Mouse (Mus musculus) hindbrain, embryonic 15.5 days (tissue): ENCODE results near the gene Il1f6. TPM values are rescaled to one million over a fixed set of nuclear protein-coding genes. Genes with fewer than 3 reads are reported as not detected.
A peak's percentile ranks its signal among the peaks of the same experiment; 100 is the strongest.
"Not testable (repeated sequence)": the region's sequence is repeated elsewhere in the genome, so short reads cannot be mapped to it uniquely, and the experiment has no call there.

Source experiments
- ATAC-seq: fragments of 200-750 bp; cut with Nextera tagmentation; 2 replicates; pipeline ENCODE4 v1.8.0; 2017; ENCODE audit warnings: low read depth, moderate number of reproducible peaks, moderate TSS enrichment; ENCODE audit not compliant: low FRiP score
- H3K27ac ChIP-seq: fragments of 300-500 bp; sonication (generic); replicated peaks from 2 replicates; pipeline ENCODE4 v1.5.1; 2015; ENCODE audit warnings: mild to moderate bottlenecking, inconsistent platforms
- H3K27me3 ChIP-seq: fragments of 300-500 bp; sonication (generic); 2 replicates; pipeline ENCODE4 v1.6.1; 2015; ENCODE audit warnings: control low read depth, inconsistent platforms
- H3K36me3 ChIP-seq: fragments of 300-500 bp; sonication (generic); 2 replicates; pipeline ENCODE4 v1.6.1; 2015; ENCODE audit warnings: control low read depth, inconsistent platforms
- H3K4me1 ChIP-seq: fragments of 300-500 bp; sonication (generic); replicated peaks from 2 replicates; pipeline ENCODE4 v1.6.1; 2015; ENCODE audit warnings: control low read depth, inconsistent platforms
- H3K4me2 ChIP-seq: fragments of 300-500 bp; sonication (generic); 2 replicates; pipeline ENCODE4 v1.6.1; 2015; ENCODE audit warnings: moderate library complexity, mild to moderate bottlenecking, inconsistent platforms
- H3K4me3 ChIP-seq: fragments of 300-500 bp; sonication (generic); 2 replicates; pipeline ENCODE4 v1.5.1; 2015; ENCODE audit warnings: mild to moderate bottlenecking, inconsistent platforms
- H3K9ac ChIP-seq: fragments of 300-500 bp; sonication (generic); 2 replicates; pipeline ENCODE4 v1.6.1; 2015; ENCODE audit warnings: inconsistent platforms
- H3K9me3 ChIP-seq: fragments of 300-500 bp; sonication (generic); 2 replicates; pipeline ENCODE4 v1.6.1; 2016; ENCODE audit warnings: control low read depth, inconsistent platforms
- WGBS: fragments of 180-500 bp; shearing (Covaris S2); methylation state at CpG from one replicate; pipeline ENCODE4 v1.1.7; 2015; 5-methylcytosine and 5-hydroxymethylcytosine counted together
- polyA plus RNA-seq: library from polyadenylated mRNA; unstranded; fragments of >200 nt; fragmentation: Nextera tagmentation; extraction: Ambion mirVana; gene quantifications from 2 replicates; pipeline ENCODE4 v1.2.1, GENCODE M21; 2015

The Il1f6 gene
- polyA plus RNA-seq, result not detected in 2 replicates

DNA sequence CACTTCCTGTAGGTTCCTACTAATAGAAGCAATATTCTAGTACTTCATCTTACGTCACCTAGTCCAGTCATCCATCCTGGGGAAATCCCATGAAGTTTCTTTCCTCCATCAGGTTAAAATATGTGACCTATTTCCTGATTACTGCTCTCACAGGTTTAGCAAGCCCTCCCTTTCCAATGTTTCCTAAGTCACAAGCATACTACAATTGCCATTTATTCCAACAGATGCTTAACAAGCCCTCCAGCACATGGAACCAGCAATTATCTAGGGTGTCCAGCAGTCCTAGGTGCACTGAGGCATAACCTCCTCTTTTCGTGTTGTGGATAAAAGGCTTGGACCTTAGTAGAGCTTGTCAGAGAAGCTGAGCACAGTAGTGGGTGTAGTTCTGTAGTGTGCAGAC is at the start of gene Il1f6:
Gene Il1f6 (plus strand): TSS at position 301 of the 400 bp plus-strand sequence.
- Histone ChIP-seq H3K36me3 (no peaks in the 10 kb centered on the region), H3K9ac (no peak within 1 kb of the TSS)
- ATAC-seq, result no peak

DNA sequence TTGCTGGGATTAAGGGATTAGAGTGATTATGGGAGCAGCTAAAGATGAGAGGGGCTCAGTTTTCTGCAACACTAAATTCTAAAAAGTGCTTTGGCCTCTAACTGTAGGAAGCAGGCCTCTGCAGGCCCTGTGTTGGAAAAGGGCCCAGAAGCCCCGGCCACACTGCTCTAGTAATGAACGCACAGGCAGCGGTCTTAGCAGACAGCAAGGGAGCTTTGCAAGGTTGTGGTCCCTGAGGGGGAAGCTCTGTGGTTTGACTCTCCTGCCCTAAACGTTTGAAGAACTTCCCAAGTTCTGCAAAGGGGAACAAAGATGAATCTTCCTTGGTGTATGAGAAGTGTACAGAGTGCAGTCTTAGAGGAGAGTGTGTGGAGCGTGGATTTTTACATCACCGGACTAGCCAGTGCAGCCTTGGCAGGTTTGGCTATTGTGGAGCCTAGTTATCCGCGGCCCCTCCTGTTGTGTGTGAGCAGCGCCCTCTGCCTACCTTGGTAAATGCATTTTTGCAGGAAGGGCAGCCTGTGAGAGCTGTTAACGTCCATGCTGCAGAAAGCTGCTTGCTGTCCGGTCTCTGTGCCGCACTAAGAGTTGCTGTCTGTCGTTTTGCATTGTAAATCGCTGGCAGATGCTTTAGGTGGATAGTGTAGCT is 33.4 kb upstream of the Il1f6 start:
- peak; percentile 93 for ATAC-seq
- not testable (repeated sequence) for H3K27ac ChIP-seq, H3K4me3 ChIP-seq, H3K36me3 ChIP-seq, H3K9me3 ChIP-seq, H3K27me3 ChIP-seq, H3K4me1 ChIP-seq
- peak overlapping the region; percentile 35 for H3K4me2 ChIP-seq
- peak overlapping the region; percentile 14; the same call in 1 of the 2 replicates for H3K9ac ChIP-seq
- 12% methylated on average over 14 of the region's 14 CpGs for WGBS

More for the DNA sequence above, at the start of gene Il1f6:
- H3K4me2 ChIP-seq, result no peak within 1 kb of the TSS
- H3K27me3 ChIP-seq, result no peaks in the 10 kb centered on the region
- H3K4me1 ChIP-seq, result no peaks in the 10 kb centered on the region
- no peak within 1 kb of the TSS for H3K4me3 ChIP-seq
- H3K9me3 ChIP-seq, result no peaks in the 10 kb centered on the region
- H3K27ac ChIP-seq, result no peak within 1 kb of the TSS
- WGBS, result 88% methylated on average over 2 of the region's 2 CpGs

DNA sequence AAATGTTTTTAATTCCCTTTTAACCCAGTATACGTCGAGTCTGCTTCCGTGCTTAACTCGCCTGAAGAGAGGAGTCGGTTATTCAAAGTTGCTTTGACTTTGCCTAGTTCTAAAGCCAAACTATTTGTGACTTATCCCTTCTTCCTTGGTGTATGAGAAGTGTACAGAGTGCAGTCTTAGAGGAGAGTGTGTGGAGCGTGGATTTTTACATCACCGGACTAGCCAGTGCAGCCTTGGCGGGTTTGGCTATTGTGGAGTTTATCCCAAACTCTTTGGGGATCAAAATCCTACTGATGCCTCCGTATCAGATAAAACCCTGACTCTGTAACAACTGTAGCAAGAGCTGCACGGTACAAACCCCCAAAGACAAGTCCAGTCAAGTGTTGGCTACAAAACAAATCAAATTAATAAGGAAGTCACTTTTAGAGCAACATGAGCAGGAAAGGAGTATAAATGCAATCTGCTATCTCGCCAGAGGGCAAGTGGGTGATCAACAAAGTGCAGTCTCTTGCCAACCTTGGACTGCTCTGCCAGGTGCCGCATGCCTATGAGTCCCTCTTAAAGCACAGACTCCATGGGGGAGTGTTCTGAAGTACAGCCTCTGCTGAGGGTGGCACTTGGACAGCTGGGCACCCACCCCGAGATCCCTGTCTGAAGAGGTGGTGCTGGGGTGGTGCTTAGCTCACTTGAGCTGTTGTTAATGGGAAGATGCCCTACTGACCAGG is 32.6 kb upstream of the Il1f6 start:
- not testable (repeated sequence) for H3K4me3 ChIP-seq, H3K27me3 ChIP-seq, H3K9me3 ChIP-seq, H3K4me1 ChIP-seq, H3K36me3 ChIP-seq, H3K9ac ChIP-seq, H3K27ac ChIP-seq
- 69% methylated on average over 13 of the region's 13 CpGs for WGBS
- H3K4me2 ChIP-seq, result peak overlapping the region; percentile 35
- peak; percentile 59; the same call in 1 of the 2 replicates for ATAC-seq

DNA sequence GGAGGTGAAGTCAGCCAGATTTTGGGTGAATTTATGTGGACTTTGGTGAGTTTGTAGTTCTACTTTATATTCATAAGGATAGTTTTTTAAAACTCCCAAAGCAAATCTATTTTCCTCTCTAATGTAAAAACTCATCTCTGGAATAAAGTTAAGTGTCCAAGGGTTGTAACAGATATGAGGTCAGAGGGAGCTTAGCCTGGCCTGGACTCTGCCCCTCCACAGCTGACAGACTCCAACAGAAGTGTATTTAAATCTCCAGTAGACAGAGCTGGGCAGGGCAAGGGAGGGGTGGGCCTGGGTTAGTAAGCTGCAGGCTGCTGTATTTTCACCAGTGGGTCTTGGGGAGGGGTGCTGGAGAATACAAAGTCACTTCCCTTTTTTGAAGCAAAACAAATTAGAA is 31.1 kb upstream of the Il1f6 start:
- ATAC-seq, H3K27me3 ChIP-seq, H3K4me3 ChIP-seq, H3K4me1 ChIP-seq, H3K27ac ChIP-seq, H3K9ac ChIP-seq, H3K36me3 ChIP-seq, H3K9me3 ChIP-seq, H3K4me2 ChIP-seq: not testable (repeated sequence)

DNA sequence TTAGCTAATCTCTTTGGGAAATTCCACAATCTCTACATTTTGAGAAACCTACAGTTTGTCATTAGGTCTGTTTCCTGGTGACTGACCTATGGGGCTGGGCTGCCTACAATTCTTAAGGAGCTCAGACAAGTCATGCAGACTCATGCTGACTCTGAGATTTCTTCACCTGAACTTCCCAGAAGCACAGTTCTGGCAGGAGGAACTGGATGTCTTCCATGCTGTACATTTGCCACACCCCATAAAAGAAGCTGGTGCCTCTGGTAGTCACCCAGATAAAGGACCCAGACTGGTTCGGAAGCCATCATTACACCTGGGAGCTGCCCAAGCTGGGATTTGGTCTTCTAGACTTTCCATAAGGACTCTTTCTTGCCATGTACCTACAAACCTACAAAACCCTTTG is 29.0 kb upstream of the Il1f6 start, which contains the start of gene Il1f9:
Gene Il1f9 (plus strand): TSS at position 301 of the 400 bp plus-strand sequence.
- Histone ChIP-seq H3K27ac (no peak within 1 kb of the TSS), H3K4me1 (no peaks in the 10 kb centered on the region), H3K27me3 (no peaks in the 10 kb centered on the region), H3K9ac (no peak within 1 kb of the TSS), H3K4me3 (no peak within 1 kb of the TSS), H3K9me3 (no peaks in the 10 kb centered on the region), H3K36me3 (no peaks in the 10 kb centered on the region), H3K4me2 (no peak within 1 kb of the TSS)
- no peak for ATAC-seq
- WGBS, result 93% methylated on average over 1 of the region's 1 CpGs

DNA sequence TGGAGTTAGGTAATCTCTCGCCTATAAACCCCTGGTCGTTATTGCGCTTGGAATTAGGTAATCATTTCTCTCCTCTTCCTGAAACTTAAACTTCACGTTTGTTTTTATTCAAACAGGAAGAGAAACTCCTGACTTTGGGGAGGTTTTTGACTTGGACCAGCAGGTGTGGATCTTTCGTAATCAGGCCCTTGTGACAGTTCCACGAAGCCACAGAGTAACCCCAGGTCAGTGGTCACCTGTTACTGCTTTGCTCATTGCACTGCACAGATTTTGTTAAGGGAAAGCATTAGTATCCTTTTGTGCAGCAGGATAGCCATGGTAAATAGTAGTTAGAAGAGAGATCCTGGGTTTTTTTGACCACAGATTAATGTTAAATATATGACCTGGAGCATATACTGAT is 27.6 kb upstream of the Il1f6 start:
- no peaks in the 10 kb centered on the region for H3K36me3 ChIP-seq
- H3K4me2 ChIP-seq, result no peak overlapping the region
- H3K9me3 ChIP-seq, result no peaks in the 10 kb centered on the region
- H3K4me1 ChIP-seq, result no peaks in the 10 kb centered on the region
- no peak overlapping the region for H3K9ac ChIP-seq
- H3K4me3 ChIP-seq, result no peak overlapping the region
- no peaks in the 10 kb centered on the region for H3K27me3 ChIP-seq
- 89% methylated on average over 6 of the region's 6 CpGs for WGBS
- ATAC-seq, result no peak
- H3K27ac ChIP-seq, result no peak overlapping the region

- no peaks in the 10 kb centered on the region for H3K36me3 ChIP-seq
- H3K27ac ChIP-seq, result no peak overlapping the region
- 70% methylated on average over 1 of the region's 1 CpGs for WGBS
- H3K4me2 ChIP-seq, result no peak overlapping the region
- H3K9ac ChIP-seq, result no peak overlapping the region
- no peaks in the 10 kb centered on the region for H3K9me3 ChIP-seq
- H3K4me1 ChIP-seq, result no peaks in the 10 kb centered on the region
- H3K27me3 ChIP-seq, result no peaks in the 10 kb centered on the region
- no peak overlapping the region for H3K4me3 ChIP-seq
- ATAC-seq, result no peak
These were observed 27.0 kb upstream of the Il1f6 start for GRCm38 (mm10) chr2:24188189-24188588.

DNA sequence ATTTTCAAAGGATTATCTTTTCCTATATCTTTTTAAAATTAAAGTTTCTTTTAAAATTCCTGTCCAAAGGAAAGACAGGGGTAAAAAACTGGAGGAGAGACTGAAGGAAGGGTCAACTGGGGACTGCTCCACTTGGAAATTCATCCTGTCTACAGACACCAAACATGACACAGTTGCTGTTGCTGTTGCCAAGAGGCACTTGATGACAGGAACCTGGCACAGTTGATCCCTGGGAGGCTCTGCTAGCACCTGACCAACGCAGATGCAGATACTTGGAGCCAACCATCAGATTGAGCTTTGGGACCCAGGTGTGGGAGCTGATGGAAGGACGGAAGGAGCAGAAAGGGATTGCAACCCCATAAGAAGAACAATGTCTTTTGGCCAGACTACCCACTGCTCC is 12.0 kb downstream of the Il1f6 start:
- Histone ChIP-seq H3K27me3 (no peaks in the 10 kb centered on the region), H3K4me3 (no peak overlapping the region), H3K4me1 (no peaks in the 10 kb centered on the region), H3K9ac (no peak overlapping the region), H3K36me3 (no peaks in the 10 kb centered on the region), H3K27ac (no peak overlapping the region), H3K4me2 (no peak overlapping the region), H3K9me3 (no peaks in the 10 kb centered on the region)
- no peak for ATAC-seq
- 70% methylated on average over 2 of the region's 2 CpGs for WGBS

- ATAC-seq, result no peak
- H3K4me3 ChIP-seq, result no peak overlapping the region
These were observed 52.3 kb downstream of the Il1f6 start for GRCm38 (mm10) chr2:24267503-24267902.

DNA sequence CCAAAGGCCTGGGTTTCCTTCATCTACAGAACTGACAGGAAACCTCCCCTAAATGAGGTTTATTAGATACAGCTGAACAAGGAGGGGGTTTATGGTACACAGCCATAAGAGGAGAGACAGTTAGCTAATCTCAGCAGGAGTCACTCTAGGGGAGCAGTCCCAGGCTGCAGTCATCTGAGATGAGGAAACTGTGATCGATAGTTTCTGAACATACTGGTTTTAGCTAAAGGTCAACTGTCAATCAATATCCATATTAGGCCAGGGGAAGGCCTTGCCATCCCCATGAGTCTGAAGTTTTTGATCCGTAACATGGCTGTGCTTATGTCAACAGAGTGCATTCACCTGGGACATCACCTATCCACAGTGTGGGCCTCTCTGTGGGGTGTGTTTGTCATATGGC is 58.4 kb downstream of the Il1f6 start:
- 86% methylated on average over 2 of the region's 2 CpGs for WGBS
- no peaks in the 10 kb centered on the region for H3K9me3 ChIP-seq
- H3K9ac ChIP-seq, result no peak overlapping the region
- H3K4me2 ChIP-seq, result no peak overlapping the region
- no peaks in the 10 kb centered on the region for H3K36me3 ChIP-seq
- no peaks in the 10 kb centered on the region for H3K27me3 ChIP-seq
- ATAC-seq, result no peak
- no peaks in the 10 kb centered on the region for H3K4me1 ChIP-seq
- no peak overlapping the region for H3K27ac ChIP-seq
- H3K4me3 ChIP-seq, result no peak overlapping the region

More at GRCm38 (mm10) chr2:24267503-24267902, 52.3 kb downstream of the Il1f6 start:
- H3K27ac ChIP-seq, result no peak overlapping the region
- no peaks in the 10 kb centered on the region for H3K4me1 ChIP-seq
- no peaks in the 10 kb centered on the region for H3K27me3 ChIP-seq
- H3K4me2 ChIP-seq, result no peak overlapping the region
- 90% methylated on average over 1 of the region's 1 CpGs for WGBS
- no peak overlapping the region for H3K9ac ChIP-seq
- H3K9me3 ChIP-seq, result no peaks in the 10 kb centered on the region
- H3K36me3 ChIP-seq, result no peaks in the 10 kb centered on the region

DNA sequence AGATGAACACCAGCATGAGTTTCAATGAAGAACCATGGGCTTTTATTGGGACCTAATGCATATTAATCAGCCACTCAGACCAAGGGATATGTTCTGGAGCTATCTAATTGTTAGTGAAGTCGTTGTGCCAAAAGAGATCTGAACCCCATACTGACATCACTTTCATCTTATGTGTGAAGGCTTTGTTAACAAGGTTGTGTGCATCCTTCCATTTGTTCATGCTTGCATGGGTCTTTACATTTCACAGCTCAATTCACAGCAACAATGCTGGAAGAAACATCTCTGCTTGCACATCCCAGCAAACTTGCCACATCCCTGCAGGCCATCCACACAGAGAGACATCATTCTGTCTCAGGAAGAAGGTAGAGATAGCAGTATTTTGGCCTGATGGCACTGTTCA is 59.9 kb downstream of the Il1f6 start:
- H3K4me2 ChIP-seq, result no peak overlapping the region
- whole genome bisulfite sequencing, result 9% methylated on average over 1 of the region's 1 CpGs
- H3K9ac ChIP-seq, result no peak overlapping the region
- no peak overlapping the region for H3K27ac ChIP-seq
- H3K27me3 ChIP-seq, result no peaks in the 10 kb centered on the region
- no peaks in the 10 kb centered on the region for H3K4me1 ChIP-seq
- H3K36me3 ChIP-seq, result no peaks in the 10 kb centered on the region
- H3K9me3 ChIP-seq, result no peaks in the 10 kb centered on the region
- H3K4me3 ChIP-seq, result no peak overlapping the region
- no peak for ATAC-seq
